Comparison of ENCODE assay signal across 15 mouse cellular contexts in the genomic region with DNA sequence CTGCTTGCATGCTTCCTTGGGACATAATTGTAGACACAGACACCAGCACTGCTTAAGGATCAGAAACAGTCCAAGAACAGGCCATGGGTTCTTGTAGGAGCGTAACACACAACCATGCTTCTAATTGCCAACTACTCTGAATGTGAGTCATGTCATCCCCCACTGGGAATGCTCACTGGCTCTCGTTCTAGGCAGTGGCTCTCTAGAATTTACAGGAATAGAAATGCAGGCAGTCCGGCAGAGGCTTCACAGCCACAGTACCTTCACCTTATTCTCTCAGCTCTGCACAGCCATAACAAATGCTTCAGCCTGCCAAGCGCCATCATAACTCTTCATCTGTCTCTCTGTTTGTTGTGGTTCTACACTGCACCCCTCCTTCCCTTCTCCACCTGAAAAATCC. TPM values are rescaled to one million over a fixed set of nuclear protein-coding genes. Genes with fewer than 3 reads are reported as not detected.
A peak's percentile ranks its signal among the peaks of the same experiment; 100 is the strongest.
DNase-seq lines count a peak whose midpoint lies in the region; ATAC-seq and TF ChIP-seq lines count a peak whose summit lies in the region.
"Had no signal": no experiment of that assay in that cellular context is flagged by ENCODE, and none has a peak within 500 bp of the region (broad histone marks: within the 10 kb centered on the region; RNA-seq: fewer than 3 reads in every experiment).

No protein-coding gene starts in this region.

- peaks cover 14% of the 10 kb centered on the region for H3K4me1 ChIP-seq in liver, adult 2 months (ENCODE audit: control insufficient read depth, insufficient read depth, low read length)
- peaks cover 16% of the 10 kb centered on the region for H3K4me1 ChIP-seq in brown adipose tissue, adult 24 weeks (ENCODE audit: control insufficient read depth, insufficient read depth, insufficient read length, low read length)
- H3K4me1 ChIP-seq in kidney, embryonic 15.5 days: peaks cover 7% of the 10 kb centered on the region
- H3K4me1 ChIP-seq: forebrain, embryonic 10.5 days; megakaryocyte, embryonic 14.5 days had no signal

- H3K4me2 ChIP-seq in kidney, embryonic 15.5 days: no peak overlapping the region
- H3K4me2 ChIP-seq: limb, embryonic 12.5 days had no signal

- H3K27ac ChIP-seq in liver, adult 2 months (replicated peaks; ENCODE audit: insufficient read depth, low read depth, low read length): peak overlapping the region; percentile 91
- H3K27ac ChIP-seq in brown adipose tissue, adult 24 weeks (replicated peaks; ENCODE audit: low read depth, low read length): peak overlapping the region; percentile 19
- H3K27ac ChIP-seq in left cerebral cortex, adult 2 months: no peak overlapping the region
- no peak overlapping the region for H3K27ac ChIP-seq in kidney, embryonic 15.5 days
- H3K27ac ChIP-seq: forebrain, embryonic 10.5 days; heart, adult 2 months; limb, embryonic 12.5 days had no signal

- intact Hi-C loops in gastrocnemius, postnatal 14 days (cut with DNase I; ENCODE audit: low total_unique reads): no loop called here
- intact Hi-C loops in left cerebral cortex, adult 2 months (cut with DNase I): no loop called here

- 64% methylated on average over 4 of the region's 4 CpGs for WGBS in liver, adult 2 months
- 75% methylated on average over 4 of the region's 4 CpGs for WGBS in kidney, embryonic 15.5 days

- H3K9me3 ChIP-seq in kidney, embryonic 15.5 days (replicated peaks): no peaks in the 10 kb centered on the region
- H3K9me3 ChIP-seq: forebrain, embryonic 10.5 days; limb, embryonic 12.5 days; megakaryocyte, embryonic 14.5 days had no signal

- in situ Hi-C loops in Patski (cut with MboI; ENCODE audit: low pct_unique_long_range_greater_than_20kb): no loop called here

- H3K36me3 ChIP-seq in liver, adult 2 months (ENCODE audit: control insufficient read depth, insufficient read depth, low read length): peaks cover 32% of the 10 kb centered on the region
- H3K36me3 ChIP-seq in kidney, embryonic 15.5 days: 0 out of 2 replicates have a peak, but pooled peaks cover 2% of the 10 kb centered on the region

- CTCF ChIA-PET in Patski (lab: Charles Lee): interaction anchor here (1.2 to 1.6 kb wide), 2 partner anchors 16 to 17 kb away, joined by 3 read pairs; no protein-coding TSS in a partner anchor

- H3K9ac ChIP-seq in liver, adult 2 months (ENCODE audit: low read depth, low read length): peak overlapping the region; percentile 8; the same call in 1 of the 2 replicates
- H3K9ac ChIP-seq in kidney, embryonic 15.5 days: no peak overlapping the region
- H3K9ac ChIP-seq: limb, embryonic 12.5 days had no signal

- ATAC-seq in Patski: peak; percentile 78
- no peak for ATAC-seq in kidney, embryonic 15.5 days (replicated peaks; ENCODE audit: low FRiP score)

- peaks cover 3% of the 10 kb centered on the region; the same call in 1 of the 2 replicates for H3K79me2 ChIP-seq in liver, adult 2 months (ENCODE audit: control insufficient read depth, insufficient read depth, low read length)

- no peaks in the 10 kb centered on the region for H3K27me3 ChIP-seq in liver, adult 2 months (ENCODE audit: control insufficient read depth, insufficient read depth, low read length)
- no peaks in the 10 kb centered on the region for H3K27me3 ChIP-seq in Patski
- no peaks in the 10 kb centered on the region for H3K27me3 ChIP-seq in kidney, embryonic 15.5 days
- H3K27me3 ChIP-seq: limb, embryonic 12.5 days; megakaryocyte, embryonic 14.5 days had no signal

- DNase-seq in gastrocnemius, postnatal 14 days: peak; percentile 11
- no peak for DNase-seq in gastrocnemius, postnatal 10 days
- DNase-seq in liver, adult 2 months (ENCODE audit: extremely low read depth, low read depth, low spot score): no peak
- DNase-seq in liver: no peak
- DNase-seq in Patski (ENCODE audit: low read depth, low spot score): no peak
- DNase-seq in left cerebral cortex, adult 2 months (ENCODE audit: extremely low spot score in 1 of 2, low spot score in 2 of 2): no peak
- DNase-seq: adrenal gland, postnatal 36 days; lung, adult 2 months; thymus, postnatal 25 days had no signal

- no peak for TF ChIP-seq POLR2A in liver, adult 2 months (IDR thresholded peaks at IDR 0.05; ENCODE audit: extremely low read depth, insufficient read depth, low read length)

- POLR2A ChIA-PET in Patski (lab: Charles Lee): no interaction called here

- no peak overlapping the region for H3K4me3 ChIP-seq in liver, adult 2 months (ENCODE audit: insufficient read depth, low read depth, low read length)
- no peak overlapping the region for H3K4me3 ChIP-seq in brown adipose tissue, adult 24 weeks (ENCODE audit: insufficient read depth, low read depth, low read length)
- no peak overlapping the region for H3K4me3 ChIP-seq in left cerebral cortex, adult 2 months
- H3K4me3 ChIP-seq in kidney, embryonic 15.5 days (replicated peaks): no peak overlapping the region
- H3K4me3 ChIP-seq: forebrain, embryonic 10.5 days; heart, adult 2 months; limb, embryonic 12.5 days; megakaryocyte, embryonic 14.5 days had no signal

- no peak for TF ChIP-seq CTCF in liver, adult 2 months (IDR thresholded peaks at IDR 0.05; ENCODE audit: low read depth, low read length)
- TF ChIP-seq CTCF in Patski (IDR thresholded peaks at IDR 0.05): no peak
- no peak for TF ChIP-seq CTCF in left cerebral cortex, adult 2 months (IDR thresholded peaks at IDR 0.05)

RNA-seq across cellular contexts. Expression of gene Tspan12, which starts 23.9 kb away (rescaled TPM):
- 10 to 100 TPM; 21.2 to 25.8 TPM for total RNA-seq in gastrocnemius, postnatal 14 days (2021)
- total RNA-seq in gastrocnemius, postnatal 10 days (2021): 10 to 100 TPM; 39.7 to 44.5 TPM
- total RNA-seq in liver, adult 2 months (2014; rRNA removed): 145 and 165 TPM in 2 replicates
- polyA plus RNA-seq in liver, adult 2 months (2012; rRNA removed): 37.1 and 44.2 TPM in 2 replicates
- 25.1 TPM for polyA plus RNA-seq in Patski (2021)
- 156 and 175 TPM in 2 replicates for polyA plus RNA-seq in brown adipose tissue, adult 24 weeks (2012; ENCODE audit: insufficient read depth, insufficient read length, missing spikeins)
- total RNA-seq in left cerebral cortex, adult 2 months (2021): 10 to 100 TPM; 20.4 to 24.6 TPM
- polyA plus RNA-seq in kidney, embryonic 15.5 days (2015; fragmentation: Nextera tagmentation; extraction: Ambion mirVana): 58.5 and 62.6 TPM in 2 replicates

Comparison
In these comparisons a context has a peak if more than half of its experiments do, and no peak if none do; other contexts are left out.
1. H3K27ac ChIP-seq: peak in liver, adult 2 months (single experiment) and brown adipose tissue, adult 24 weeks (single experiment); none in left cerebral cortex, adult 2 months (single experiment) and kidney, embryonic 15.5 days (single experiment).